Mouse (Mus musculus): ENCODE data around the gene Fubp1. TPM values are rescaled to one million over a fixed set of nuclear protein-coding genes. Genes with fewer than 3 reads are reported as not detected.

The Fubp1 gene
- 214 and 306 TPM in 2 replicates for total RNA-seq (2012; rRNA removed)
- 333 and 398 TPM in 2 replicates for total RNA-seq (2014; rRNA removed)
- polyA plus RNA-seq (2012; ENCODE audit: insufficient read length, low read depth) = 224 and 237 TPM in 2 replicates

GRCm38 (mm10) chr3:152209967-152210634, at the start of gene Fubp1, which contains the start of gene Dnajb4:
Fubp1 (plus strand) TSS chr3:152210422.
Dnajb4 (minus strand) TSS chr3:152210302.
- in situ Hi-C loops (cut with MboI; ENCODE audit: low pct_ligation_motif_present, low pct_unique_long_range_greater_than_20kb, low sequenced_read_pairs) = no loop called here
- peaks cover 6 to 50% of the 10 kb centered on the region in 2 experiments for H3K36me3 ChIP-seq (replicated peaks in 1 of 2; ENCODE audit: control insufficient read depth in 1 of 2, insufficient read depth in 1 of 2, low read length in 1 of 2)

GRCm38 (mm10) chr3:152160607-152161006, 49.6 kb upstream of the Fubp1 start:
- Histone ChIP-seq H3K4me2 (ENCODE audit: insufficient read depth, low read depth, poor library complexity, severe bottlenecking) (no peak overlapping the region), H3K27me3 (replicated peaks) (no peaks in the 10 kb centered on the region), H3K9me3 (replicated peaks; ENCODE audit: low read length) (no peaks in the 10 kb centered on the region), H3K36me3 (replicated peaks in 1 of 2; ENCODE audit: control insufficient read depth in 1 of 2, insufficient read depth in 1 of 2, low read length in 1 of 2) (no peaks in the 10 kb centered on the region), H3K9ac (ENCODE audit: insufficient read depth, low read depth) (no peak overlapping the region), H3K4me3 (replicated peaks in 1 of 3; ENCODE audit: low read depth in 2 of 3, low read length in 2 of 3, poor library complexity in 1 of 3) (no peak overlapping the region), H3K27ac (ENCODE audit: insufficient read depth, low read depth) (no peak overlapping the region), H3K79me2 (replicated peaks; ENCODE audit: control insufficient read depth, extremely low read depth, insufficient read depth, poor library complexity, severe bottlenecking) (no peaks in the 10 kb centered on the region), H3K4me1 (ENCODE audit: control insufficient read depth in 1 of 2, insufficient read depth in 2 of 2) (peaks cover 3 to 7% of the 10 kb centered on the region in 2 experiments; a peak in 3 of 4 replicates)
- TF ChIP-seq PAX5 (IDR thresholded peaks at IDR 0.05; ENCODE audit: low read length) (no peak), BHLHE40 (IDR thresholded peaks at IDR 0.05; ENCODE audit: low read depth, low read length) (peak; percentile 64)
- dilution Hi-C loops (cut with MboI; ENCODE audit: extremely low pct_ligation_motif_present, extremely low pct_unique_long_range_greater_than_20kb, low sequenced_read_pairs) = no loop called here
- DNase-seq (ENCODE audit: extremely low read depth) = no peak
- in situ Hi-C loops (cut with MboI; ENCODE audit: low pct_ligation_motif_present, low pct_unique_long_range_greater_than_20kb, low sequenced_read_pairs) = no loop called here

More at GRCm38 (mm10) chr3:152209967-152210634, at the start of gene Fubp1, which contains the start of gene Dnajb4:
- DNase-seq (ENCODE audit: extremely low read depth) = peak; percentile 100
- peak within 1 kb of the TSS; percentile 98 for H3K9ac ChIP-seq (ENCODE audit: insufficient read depth, low read depth)
- peak within 1 kb of the TSS; percentile 99 for H3K4me2 ChIP-seq (ENCODE audit: insufficient read depth, low read depth, poor library complexity, severe bottlenecking)
- H3K4me1 ChIP-seq (ENCODE audit: control insufficient read depth in 1 of 2, insufficient read depth in 2 of 2) = peaks cover 6 to 49% of the 10 kb centered on the region in 2 experiments
- no peak for TF ChIP-seq EP300 (IDR thresholded peaks at IDR 0.05; ENCODE audit: low read length)
- TF ChIP-seq MAZ (IDR thresholded peaks at IDR 0.05; ENCODE audit: low read depth, low read length) = peak; percentile 83; the same call in 1 of the 2 replicates
- no peak for TF ChIP-seq JUND (conservative IDR thresholded peaks at IDR 0.05; ENCODE audit: low read depth, low read length)
- TF ChIP-seq MAFK (IDR thresholded peaks at IDR 0.05; ENCODE audit: insufficient replicate concordance, low read length) = no peak
- peak; percentile 87 for TF ChIP-seq HCFC1 (IDR thresholded peaks at IDR 0.05; ENCODE audit: low read depth, low read length)
- no peak for TF ChIP-seq RAD21 (IDR thresholded peaks at IDR 0.05; ENCODE audit: low read depth, low read length)
- no peak for TF ChIP-seq USF2 (conservative IDR thresholded peaks at IDR 0.05; ENCODE audit: low read depth, low read length)
- no peak; the same call in 1 of the 2 replicates for TF ChIP-seq UBTF (IDR thresholded peaks at IDR 0.05; ENCODE audit: low read depth, low read length)
- no peak for TF ChIP-seq ZC3H11A (IDR thresholded peaks at IDR 0.05; ENCODE audit: low read depth, low read length)
- no peak for TF ChIP-seq USF1 (IDR thresholded peaks at IDR 0.05; ENCODE audit: low read depth, low read length)
- TF ChIP-seq CTCF (conservative IDR thresholded peaks at IDR 0.05 in 1 of 2, IDR thresholded peaks at IDR 0.05 in 1 of 2; ENCODE audit: low read depth in 2 of 2, low read length in 2 of 2) = no peak
- TF ChIP-seq NRF1 (IDR thresholded peaks at IDR 0.05; ENCODE audit: low read depth, low read length) = peak; percentile 50
- no peak for TF ChIP-seq RCOR1 (conservative IDR thresholded peaks at IDR 0.05; ENCODE audit: low read depth, low read length)
- peak; percentile 47; the same call in 1 of the 2 replicates for TF ChIP-seq IRF4 (IDR thresholded peaks at IDR 0.05; ENCODE audit: low read depth, low read length)
- TF ChIP-seq ELF1 (IDR thresholded peaks at IDR 0.05; ENCODE audit: low read depth, low read length) = peak; percentile 80
- TF ChIP-seq E2F4 (IDR thresholded peaks at IDR 0.05; ENCODE audit: insufficient replicate concordance, low read depth, low read length) = no peak
- TF ChIP-seq ETS1 (conservative IDR thresholded peaks at IDR 0.05; ENCODE audit: low read depth, low read length) = no peak
- TF ChIP-seq NELFE (IDR thresholded peaks at IDR 0.05; ENCODE audit: low read depth, low read length) = peak; percentile 100
- peak; percentile 98 for TF ChIP-seq POLR2AphosphoS2 (IDR thresholded peaks at IDR 0.05; ENCODE audit: low read depth, low read length)
- TF ChIP-seq JUN (IDR thresholded peaks at IDR 0.05; ENCODE audit: insufficient read depth, low read depth, low read length) = no peak
- no peak for TF ChIP-seq PAX5 (IDR thresholded peaks at IDR 0.05; ENCODE audit: low read length)
- TF ChIP-seq CHD2 (IDR thresholded peaks at IDR 0.05; ENCODE audit: low read length) = peak; percentile 100
- TF ChIP-seq ZNF384 (IDR thresholded peaks at IDR 0.05; ENCODE audit: low read depth, low read length) = no peak
- no peak for TF ChIP-seq SMC3 (IDR thresholded peaks at IDR 0.05; ENCODE audit: low read depth, low read length)
- peak; percentile 81; the same call in 1 of the 2 replicates for TF ChIP-seq KAT2A (IDR thresholded peaks at IDR 0.05; ENCODE audit: insufficient replicate concordance, low read length)
- peak; percentile 99 for TF ChIP-seq POLR2A (IDR thresholded peaks at IDR 0.05; ENCODE audit: low read depth, low read length)
- no peak for TF ChIP-seq GABPA (IDR thresholded peaks at IDR 0.05; ENCODE audit: insufficient replicate concordance, low read depth, low read length)
- TF ChIP-seq MEF2A (IDR thresholded peaks at IDR 0.05; ENCODE audit: borderline replicate concordance, low read depth, low read length) = no peak
- peak; percentile 79 for TF ChIP-seq MXI1 (IDR thresholded peaks at IDR 0.05; ENCODE audit: low read depth, low read length)
- TF ChIP-seq ZKSCAN1 (IDR thresholded peaks at IDR 0.05; ENCODE audit: borderline replicate concordance, low read depth, low read length) = no peak
- peak; percentile 99 for TF ChIP-seq ZMIZ1 (IDR thresholded peaks at IDR 0.05; ENCODE audit: low read depth, low read length)
- TF ChIP-seq CHD1 (IDR thresholded peaks at IDR 0.05; ENCODE audit: low read depth, low read length) = no peak
- peak; percentile 84 for TF ChIP-seq MAX (IDR thresholded peaks at IDR 0.05; ENCODE audit: low read length)
- TF ChIP-seq SIN3A (IDR thresholded peaks at IDR 0.05; ENCODE audit: low read length) = peak; percentile 16; the same call in 1 of the 2 replicates
- TF ChIP-seq TBP (conservative IDR thresholded peaks at IDR 0.05; ENCODE audit: low read depth, low read length) = peak; percentile 96
- TF ChIP-seq BHLHE40 (IDR thresholded peaks at IDR 0.05; ENCODE audit: low read depth, low read length) = no peak; the same call in 1 of the 2 replicates
- peak; percentile 97 for TF ChIP-seq MYC (IDR thresholded peaks at IDR 0.05; ENCODE audit: low read depth, low read length)
- peak; percentile 99 for TF ChIP-seq TCF12 (IDR thresholded peaks at IDR 0.05; ENCODE audit: low read depth, low read length)
- no peaks in the 10 kb centered on the region for H3K9me3 ChIP-seq (replicated peaks; ENCODE audit: low read length)
- H3K4me3 ChIP-seq (replicated peaks in 1 of 3; ENCODE audit: low read depth in 2 of 3, low read length in 2 of 3, poor library complexity in 1 of 3) = peak within 1 kb of the TSS; percentile 84 to 94 (median 93)
- dilution Hi-C loops (cut with MboI; ENCODE audit: extremely low pct_ligation_motif_present, extremely low pct_unique_long_range_greater_than_20kb, low sequenced_read_pairs) = no loop called here
- peaks cover 48% of the 10 kb centered on the region for H3K79me2 ChIP-seq (replicated peaks; ENCODE audit: control insufficient read depth, extremely low read depth, insufficient read depth, poor library complexity, severe bottlenecking)
- H3K27ac ChIP-seq (ENCODE audit: insufficient read depth, low read depth) = peak within 1 kb of the TSS; percentile 91
- H3K27me3 ChIP-seq (replicated peaks) = no peaks in the 10 kb centered on the region

Measured in CH12.LX (cell line).